Mouse (Mus musculus) midbrain, embryonic 12.5 days (tissue): ENCODE results near the gene Zfp661. TPM values are rescaled to one million over a fixed set of nuclear protein-coding genes. Genes with fewer than 3 reads are reported as not detected.
"Not testable (repeated sequence)": the region's sequence is repeated elsewhere in the genome, so short reads cannot be mapped to it uniquely, and the experiment has no call there.

Source experiments
- ATAC-seq: fragments of 200-750 bp; cut with Nextera tagmentation; 2 replicates; pipeline ENCODE4 v1.8.0; 2017; ENCODE audit warnings: low read depth, moderate TSS enrichment, moderate library complexity; ENCODE audit not compliant: low FRiP score
- H3K27ac ChIP-seq: fragments of 300-500 bp; sonication (generic); replicated peaks from 2 replicates; pipeline ENCODE4 v1.5.1; 2016; ENCODE audit warnings: mild to moderate bottlenecking
- H3K27me3 ChIP-seq: fragments of 300-500 bp; sonication (generic); 2 replicates; pipeline ENCODE4 v1.6.1; 2016; ENCODE audit warnings: mild to moderate bottlenecking
- H3K36me3 ChIP-seq: fragments of 300-500 bp; sonication (generic); 2 replicates; pipeline ENCODE4 v1.6.1; 2016
- H3K4me1 ChIP-seq: fragments of 300-500 bp; sonication (generic); 2 replicates; pipeline ENCODE4 v1.6.1; 2016
- H3K4me2 ChIP-seq: fragments of 300-500 bp; sonication (generic); replicated peaks from 2 replicates; pipeline ENCODE4 v1.6.1; 2016; ENCODE audit warnings: mild to moderate bottlenecking, moderate library complexity
- H3K4me3 ChIP-seq: fragments of 300-500 bp; sonication (generic); 2 replicates; pipeline ENCODE4 v1.5.1; 2016; ENCODE audit warnings: mild to moderate bottlenecking
- H3K9ac ChIP-seq: fragments of 300-500 bp; sonication (generic); replicated peaks from 2 replicates; pipeline ENCODE4 v1.6.1; 2016; ENCODE audit warnings: mild to moderate bottlenecking, moderate library complexity
- H3K9me3 ChIP-seq: fragments of 300-500 bp; sonication (generic); 2 replicates; pipeline ENCODE4 v1.6.1; 2016; ENCODE audit warnings: mild to moderate bottlenecking
- WGBS: fragments of 180-500 bp; shearing (Covaris S2); methylation state at CpG from one replicate; pipeline ENCODE4 v1.1.7; 2016; 5-methylcytosine and 5-hydroxymethylcytosine counted together
- polyA plus RNA-seq: library from polyadenylated mRNA; unstranded; fragments of >200 nt; fragmentation: Nextera tagmentation; extraction: Ambion mirVana; gene quantifications from 2 replicates; pipeline ENCODE4 v1.2.1, GENCODE M21; 2016

Gene Zfp661
- polyA plus RNA-seq, 1 experiment from 2014 or later, result 9.4 TPM

DNA sequence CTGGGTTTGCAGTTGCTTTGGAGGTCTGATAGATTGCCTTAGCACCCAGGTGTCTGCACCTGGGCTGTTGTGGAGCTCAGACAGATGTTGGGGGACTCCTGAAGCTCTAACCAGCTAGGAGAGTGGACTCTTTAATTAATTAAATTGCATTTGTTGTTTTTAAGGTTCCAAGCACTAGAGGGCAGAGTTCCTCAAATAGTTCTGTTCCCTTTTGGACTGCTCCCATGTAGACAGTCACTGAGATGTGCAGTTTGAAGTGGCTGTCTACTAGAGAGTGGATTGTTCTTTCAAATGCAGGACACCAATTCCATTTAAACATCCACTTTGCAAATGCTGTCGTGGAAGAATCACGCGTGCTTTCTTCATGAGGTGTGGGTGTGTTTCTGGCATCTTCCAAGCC is 21.3 kb upstream of the Zfp661 start:
- no peak for ATAC-seq
- Histone ChIP-seq H3K27me3 (no peaks in the 10 kb centered on the region), H3K27ac (no peak overlapping the region), H3K9ac (no peak overlapping the region), H3K4me1 (peaks cover 8% of the 10 kb centered on the region; the same call in 1 of the 2 replicates), H3K4me2 (no peak overlapping the region), H3K4me3 (no peak overlapping the region), H3K36me3 (peaks cover 32% of the 10 kb centered on the region), H3K9me3 (no peaks in the 10 kb centered on the region)
- WGBS, result 45% methylated on average over 3 of the region's 3 CpGs

DNA sequence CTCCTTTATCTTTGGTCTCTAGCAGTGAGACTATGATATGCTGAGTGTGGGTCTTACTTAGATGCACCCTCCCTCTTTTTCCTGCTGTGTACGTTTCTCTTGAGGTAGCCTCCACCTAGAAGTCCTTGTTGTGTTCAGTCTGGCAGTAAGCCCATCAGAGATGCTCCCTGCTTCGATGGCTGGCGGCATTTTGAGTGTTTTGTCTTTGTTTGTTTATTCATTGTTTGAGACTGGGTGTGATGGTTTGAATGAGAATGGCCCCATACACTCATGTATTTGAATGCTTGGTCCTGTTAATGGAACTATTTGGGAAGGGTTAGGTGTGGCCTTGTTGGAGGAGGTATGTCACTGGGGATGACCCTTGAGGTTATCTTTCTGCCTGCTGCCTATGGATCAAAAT is 18.3 kb upstream of the Zfp661 start:
- Histone ChIP-seq H3K9ac (no peak overlapping the region), H3K4me2 (no peak overlapping the region), H3K27ac (no peak overlapping the region), H3K4me1 (peaks cover 8% of the 10 kb centered on the region; the same call in 1 of the 2 replicates), H3K27me3 (no peaks in the 10 kb centered on the region), H3K9me3 (no peaks in the 10 kb centered on the region), H3K36me3 (peaks cover 60% of the 10 kb centered on the region), H3K4me3 (no peak overlapping the region)
- ATAC-seq, result no peak
- WGBS, result 96% methylated on average over 3 of the region's 3 CpGs

DNA sequence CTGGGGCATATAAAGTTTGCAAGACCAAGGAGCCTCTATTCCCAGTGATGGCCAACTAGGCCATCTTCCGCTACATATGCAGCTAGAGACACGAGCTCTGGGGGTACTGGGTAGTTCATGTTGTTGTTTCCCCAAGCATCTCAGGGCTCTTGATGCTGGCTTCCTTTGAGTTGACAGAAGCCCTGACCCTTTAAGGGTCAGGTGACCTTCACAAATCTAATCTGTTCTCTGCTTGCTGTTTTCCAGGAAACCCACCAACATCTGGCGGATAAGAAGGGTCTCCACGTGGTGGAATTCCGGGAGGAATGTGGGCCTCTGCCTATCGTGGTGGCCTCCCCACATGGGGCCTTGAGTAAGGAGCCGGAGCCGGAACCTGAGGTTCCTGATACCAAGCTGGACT is 16.5 kb upstream of the Zfp661 start:
- ATAC-seq, H3K9ac ChIP-seq, H3K27ac ChIP-seq, H3K9me3 ChIP-seq, H3K4me1 ChIP-seq, H3K4me3 ChIP-seq, H3K4me2 ChIP-seq, H3K27me3 ChIP-seq: not testable (repeated sequence)
- H3K36me3 ChIP-seq, result peaks cover 78% of the 10 kb centered on the region
- WGBS, result 82% methylated on average over 6 of the region's 8 CpGs

DNA sequence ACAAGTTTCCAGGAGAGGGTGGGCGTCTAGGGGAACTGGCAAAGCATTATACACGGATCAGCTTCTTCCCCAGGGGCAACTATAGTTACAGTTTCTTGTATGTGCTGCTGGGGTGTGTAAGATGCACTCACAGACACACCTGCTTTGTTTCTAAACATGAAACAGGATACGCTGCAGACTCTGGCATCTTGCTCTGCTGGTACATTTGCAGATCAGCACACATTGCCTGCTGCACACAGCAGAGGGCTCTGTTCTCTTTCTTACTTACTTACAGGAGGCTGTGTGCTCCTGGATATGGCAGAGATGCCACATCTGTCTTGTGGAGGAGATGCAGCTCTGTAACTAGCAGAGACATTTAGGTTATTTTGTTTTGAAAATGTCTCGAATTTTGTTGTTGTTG is 3.9 kb upstream of the Zfp661 start:
- 79% methylated on average over 4 of the region's 4 CpGs for WGBS
- no peak overlapping the region for H3K4me3 ChIP-seq
- no peak overlapping the region for H3K4me2 ChIP-seq
- peaks cover 3% of the 10 kb centered on the region; the same call in 1 of the 2 replicates for H3K27me3 ChIP-seq
- peaks cover 21% of the 10 kb centered on the region for H3K4me1 ChIP-seq
- no peak overlapping the region for H3K27ac ChIP-seq
- H3K9me3 ChIP-seq, result no peaks in the 10 kb centered on the region
- peaks cover 49% of the 10 kb centered on the region for H3K36me3 ChIP-seq
- no peak for ATAC-seq
- no peak overlapping the region for H3K9ac ChIP-seq

DNA sequence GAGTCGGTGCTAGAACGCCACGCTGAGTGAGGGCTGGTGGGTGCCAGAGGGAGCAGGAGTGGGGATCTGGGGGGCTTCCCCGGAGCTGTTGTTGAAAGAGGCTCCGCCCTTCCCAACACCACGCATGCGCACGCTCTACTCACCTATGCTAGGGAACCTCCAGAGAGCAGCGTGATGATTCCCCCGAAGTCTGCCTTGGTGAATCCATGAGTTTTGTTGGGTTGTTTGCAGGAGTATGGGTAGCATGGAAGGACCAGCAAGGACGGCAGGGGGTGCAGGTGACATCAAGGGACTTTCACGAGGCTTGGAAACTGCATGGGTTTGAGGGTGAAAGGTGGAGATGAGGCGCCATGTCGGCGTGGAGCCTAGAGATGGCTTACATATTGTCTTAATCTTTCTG is 3.3 kb upstream of the Zfp661 start:
- no peak overlapping the region for H3K27ac ChIP-seq
- H3K27me3 ChIP-seq, result peaks cover 4% of the 10 kb centered on the region; the same call in 1 of the 2 replicates
- no peaks in the 10 kb centered on the region for H3K9me3 ChIP-seq
- peaks cover 43% of the 10 kb centered on the region for H3K36me3 ChIP-seq
- ATAC-seq, result no peak
- H3K9ac ChIP-seq, result no peak overlapping the region
- no peak overlapping the region for H3K4me3 ChIP-seq
- H3K4me1 ChIP-seq, result peaks cover 21% of the 10 kb centered on the region
- no peak overlapping the region for H3K4me2 ChIP-seq
- WGBS, result 80% methylated on average over 15 of the region's 15 CpGs

DNA sequence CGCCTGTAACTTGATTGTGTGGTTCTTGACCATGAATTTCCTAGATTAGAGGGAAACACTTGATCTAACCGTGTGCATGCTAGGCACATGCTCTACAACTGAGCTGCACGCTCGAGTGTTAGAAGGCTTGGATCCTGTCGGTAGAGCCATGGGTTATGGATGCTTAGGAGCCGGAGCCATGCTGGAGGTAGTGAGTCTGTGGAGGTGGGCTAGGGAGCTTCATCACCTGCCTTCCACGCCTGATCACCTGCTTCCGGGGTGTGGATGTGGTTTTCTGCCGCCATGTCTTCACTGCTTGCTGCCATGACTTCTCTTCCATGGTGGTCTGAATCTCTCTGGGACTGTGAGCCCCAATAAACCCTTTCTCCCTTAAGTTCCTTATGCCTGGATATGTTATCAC is 2.0 kb upstream of the Zfp661 start:
- H3K4me3 ChIP-seq, result peak overlapping the region; percentile 89; the same call in 1 of the 2 replicates
- no peaks in the 10 kb centered on the region for H3K9me3 ChIP-seq
- H3K27ac ChIP-seq, result no peak overlapping the region
- H3K4me1 ChIP-seq, result peaks cover 27% of the 10 kb centered on the region
- H3K9ac ChIP-seq, result 0 out of 2 replicates have a peak overlapping the region, but pooled peaks have one; percentile 15
- peaks cover 30% of the 10 kb centered on the region for H3K36me3 ChIP-seq
- 93% methylated on average over 9 of the region's 9 CpGs for WGBS
- no peak overlapping the region for H3K4me2 ChIP-seq
- H3K27me3 ChIP-seq, result peaks cover 4% of the 10 kb centered on the region; the same call in 1 of the 2 replicates
- ATAC-seq, result no peak

DNA sequence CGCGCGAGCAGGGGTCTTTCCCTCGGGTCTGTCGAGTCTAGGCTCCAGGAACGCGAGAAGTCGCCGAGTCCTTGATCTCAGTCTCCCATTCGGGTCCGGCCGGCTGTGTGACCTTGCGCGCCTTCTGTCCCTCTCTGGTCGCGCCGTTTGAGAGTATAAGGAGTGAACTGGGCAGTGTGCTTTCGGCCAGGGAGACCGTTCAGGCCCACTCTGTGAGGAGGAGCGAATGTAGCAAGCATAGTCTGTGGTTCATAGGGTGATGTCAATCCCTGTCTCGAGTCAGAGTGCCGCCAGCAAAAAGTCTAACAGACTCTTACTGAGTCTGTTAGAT is 585 bp upstream of the Zfp661 start:
- H3K27ac ChIP-seq, result peak overlapping the region; percentile 90
- H3K9me3 ChIP-seq, result no peaks in the 10 kb centered on the region
- H3K27me3 ChIP-seq, result peaks cover 4% of the 10 kb centered on the region; the same call in 1 of the 2 replicates
- no peak for ATAC-seq
- peak overlapping the region; percentile 77 for H3K9ac ChIP-seq
- peak overlapping the region; percentile 69 for H3K4me2 ChIP-seq
- 1% methylated on average over 22 of the region's 22 CpGs for WGBS
- H3K4me3 ChIP-seq, result peak overlapping the region; percentile 89
- peaks cover 32% of the 10 kb centered on the region for H3K4me1 ChIP-seq
- peaks cover 18% of the 10 kb centered on the region for H3K36me3 ChIP-seq

DNA sequence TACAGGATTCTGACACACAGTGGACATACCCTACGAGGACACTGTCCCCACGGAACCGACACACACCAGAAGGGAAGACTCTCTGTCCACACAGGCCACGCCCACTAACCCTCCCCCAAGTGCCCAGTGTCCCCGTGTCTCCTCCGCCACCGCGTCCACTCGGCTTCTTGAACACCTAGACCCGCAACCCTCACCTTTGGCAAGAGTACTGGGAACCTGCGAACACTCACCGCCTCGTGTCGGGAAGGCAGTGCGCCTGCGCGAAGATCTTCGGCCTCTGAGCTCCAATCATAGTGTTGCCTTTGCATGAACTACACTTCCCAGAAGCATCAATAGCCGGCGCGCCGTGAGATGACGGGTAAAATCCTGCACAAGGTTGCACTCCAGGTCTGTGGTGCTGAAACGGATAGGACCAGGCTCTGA is 2.4 kb downstream of the Zfp661 start:
- peak overlapping the region; percentile 70 for H3K9ac ChIP-seq
- peaks cover 4% of the 10 kb centered on the region; the same call in 1 of the 2 replicates for H3K27me3 ChIP-seq
- H3K4me2 ChIP-seq, result peak overlapping the region; percentile 80
- 0 out of 2 replicates have a peak, but pooled peaks cover 7% of the 10 kb centered on the region for H3K36me3 ChIP-seq
- peaks cover 32% of the 10 kb centered on the region for H3K4me1 ChIP-seq
- no peaks in the 10 kb centered on the region for H3K9me3 ChIP-seq
- peak; percentile 82 for ATAC-seq
- H3K27ac ChIP-seq, result no peak overlapping the region
- peak overlapping the region; percentile 62 for H3K4me3 ChIP-seq
- under 1% methylated on average over 24 of the region's 24 CpGs for WGBS

DNA sequence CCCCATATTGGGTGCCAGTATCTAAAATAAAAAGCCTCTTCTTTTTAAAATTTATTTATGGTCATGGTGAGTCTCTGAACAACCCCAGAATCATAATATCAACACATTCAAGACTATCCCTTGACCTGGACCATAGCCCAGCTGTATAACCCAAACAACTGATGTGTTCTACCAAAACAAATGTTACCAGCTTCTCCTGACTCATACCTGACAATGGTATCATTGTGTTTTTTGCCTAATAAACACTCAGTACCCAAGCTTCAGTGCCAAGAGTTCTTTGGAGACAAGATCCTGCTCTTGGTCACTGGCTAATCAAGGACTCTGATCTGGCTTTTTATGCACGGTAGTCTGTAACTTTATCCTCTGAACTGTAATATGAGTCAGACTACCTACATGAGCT is 13.6 kb downstream of the Zfp661 start:
- Histone ChIP-seq H3K4me2 (no peak overlapping the region), H3K4me1 (no peaks in the 10 kb centered on the region), H3K4me3 (no peak overlapping the region), H3K27me3 (0 out of 2 replicates have a peak, but pooled peaks cover 5% of the 10 kb centered on the region), H3K27ac (no peak overlapping the region), H3K9ac (no peak overlapping the region), H3K9me3 (peaks cover 7% of the 10 kb centered on the region), H3K36me3 (peaks cover 26% of the 10 kb centered on the region)
- ATAC-seq, result no peak
- 83% methylated on average over 1 of the region's 1 CpGs for WGBS

DNA sequence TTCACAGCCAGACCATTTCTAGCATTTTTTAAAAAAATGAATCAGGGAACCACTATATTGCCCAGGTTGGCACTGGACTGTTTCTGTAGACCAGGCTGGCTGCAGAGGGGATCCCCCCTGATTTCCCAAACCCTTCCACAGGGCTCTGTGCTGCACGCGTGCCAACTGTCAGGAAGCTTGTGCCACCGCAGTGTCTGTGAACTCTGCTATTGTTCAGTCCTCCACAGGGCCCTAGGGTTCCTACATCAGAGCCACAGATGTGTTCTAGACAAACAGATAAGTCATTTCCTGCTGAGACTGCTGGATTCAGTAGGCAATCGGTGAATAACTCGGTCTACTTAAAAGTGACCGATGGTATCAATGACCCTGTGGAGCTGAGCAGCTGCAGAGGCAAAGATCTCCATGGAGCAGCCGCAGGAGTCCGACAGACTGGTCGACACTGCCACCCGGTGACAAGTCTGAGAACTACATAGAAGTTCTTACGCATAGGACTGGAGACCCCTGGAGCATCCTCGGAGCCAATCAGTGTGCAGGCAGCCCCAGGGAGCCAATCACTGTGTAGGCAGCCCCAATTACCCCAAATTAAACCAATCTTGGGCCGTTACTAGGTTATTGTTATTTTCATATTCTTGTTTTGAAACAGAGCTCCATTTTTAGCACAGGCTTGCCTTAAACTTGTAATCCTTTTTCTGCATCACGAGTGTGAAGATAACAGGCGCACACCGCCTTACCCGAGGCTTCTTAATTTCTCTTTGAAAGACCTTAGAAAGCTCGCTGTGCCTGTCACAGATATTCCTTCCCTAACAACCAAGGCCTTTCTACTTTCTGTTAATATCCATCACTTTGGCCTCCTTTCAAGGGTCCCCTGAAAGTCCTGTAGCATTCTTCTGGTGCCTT is 27.6 kb downstream of the Zfp661 start:
- H3K4me2 ChIP-seq, result peak overlapping the region; percentile 50
- 18% methylated on average over 18 of the region's 18 CpGs for WGBS
- no peak overlapping the region for H3K9ac ChIP-seq
- H3K4me1 ChIP-seq, result peaks cover 5% of the 10 kb centered on the region
- H3K27me3 ChIP-seq, result peaks cover 23% of the 10 kb centered on the region
- H3K27ac ChIP-seq, result no peak overlapping the region
- peak; percentile 99 for ATAC-seq
- peak overlapping the region; percentile 30 for H3K4me3 ChIP-seq
- no peaks in the 10 kb centered on the region for H3K36me3 ChIP-seq
- H3K9me3 ChIP-seq, result no peaks in the 10 kb centered on the region

DNA sequence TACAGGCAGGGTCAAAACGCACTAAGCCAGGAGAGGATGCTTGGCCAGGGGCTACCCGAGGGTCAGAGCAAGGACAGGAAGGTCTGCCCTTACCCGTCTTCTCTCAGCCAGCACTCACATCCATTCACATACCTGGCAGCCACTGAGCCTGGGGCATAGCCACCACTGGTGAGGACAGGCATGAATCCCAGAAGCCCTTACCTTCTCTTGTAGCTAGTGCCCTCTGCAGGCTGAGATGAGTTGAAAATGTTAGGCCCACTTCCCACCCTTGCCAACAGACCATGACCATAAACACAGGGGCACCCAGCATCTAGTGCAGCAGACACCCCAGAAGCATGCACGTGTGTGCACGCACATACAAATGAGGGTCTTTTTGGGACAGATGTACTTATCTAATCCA is 35.8 kb downstream of the Zfp661 start:
- Histone ChIP-seq H3K4me1 (no peaks in the 10 kb centered on the region), H3K9ac (no peak overlapping the region), H3K4me3 (no peak overlapping the region), H3K4me2 (no peak overlapping the region), H3K9me3 (no peaks in the 10 kb centered on the region), H3K27ac (no peak overlapping the region), H3K36me3 (no peaks in the 10 kb centered on the region), H3K27me3 (peaks cover 10% of the 10 kb centered on the region; the same call in 1 of the 2 replicates)
- WGBS, result 59% methylated on average over 5 of the region's 5 CpGs
- ATAC-seq, result no peak

DNA sequence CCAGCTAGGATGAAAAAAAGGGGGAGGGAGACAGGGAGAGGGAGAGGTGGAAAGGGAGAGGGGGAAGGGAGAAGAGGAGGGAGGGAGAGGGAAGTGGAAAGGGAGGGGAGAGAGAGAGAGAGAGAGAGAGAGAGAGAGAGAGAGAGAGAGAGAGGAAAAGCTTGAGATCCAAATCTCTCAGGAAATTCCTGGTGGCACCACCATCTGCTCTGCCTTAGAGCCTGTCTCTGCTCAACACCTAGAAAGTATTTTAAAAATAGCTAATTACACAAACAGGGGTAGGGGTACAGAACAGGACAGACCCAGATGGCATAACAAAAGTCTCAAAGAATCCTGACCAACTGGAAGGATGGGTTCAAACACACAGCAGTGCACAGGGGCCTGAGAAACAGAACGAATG is 36.4 kb downstream of the Zfp661 start:
- Histone ChIP-seq H3K27ac (no peak overlapping the region), H3K9ac (no peak overlapping the region), H3K4me3 (no peak overlapping the region), H3K27me3 (peaks cover 10% of the 10 kb centered on the region; the same call in 1 of the 2 replicates), H3K4me1 (no peaks in the 10 kb centered on the region), H3K4me2 (no peak overlapping the region), H3K9me3 (no peaks in the 10 kb centered on the region), H3K36me3 (no peaks in the 10 kb centered on the region)
- 85% methylated on average over 1 of the region's 1 CpGs for WGBS
- ATAC-seq, result no peak
